Mouse (Mus musculus): ENCODE measurements at regions not wholly inside any gene's neighbourhood (a gene's known extent, or its start where the extent isn't known, plus 50 kb on each side); places are given as distances from the start of the nearest gene placed in this dataset.

- no peak for DNase-seq (ENCODE audit: low spot score in 2 of 2)
Measured at GRCm38 (mm10) chr5:18080761-18081160, 118.4 kb downstream of the Gnat3 start.

- DNase-seq (ENCODE audit: low spot score in 2 of 2) = no peak
Measured at GRCm38 (mm10) chr5:18082219-18082618, 119.9 kb downstream of the Gnat3 start.

GRCm38 (mm10) chr5:18083789-18084188, 121.4 kb downstream of the Gnat3 start:
- no peak for DNase-seq (ENCODE audit: low spot score in 2 of 2)

- DNase-seq (ENCODE audit: low spot score in 2 of 2) = no peak
Measured at GRCm38 (mm10) chr5:18085456-18085855, 123.1 kb downstream of the Gnat3 start.

- peak; percentile 13 to 15 for DNase-seq (ENCODE audit: low spot score in 2 of 2)
Measured at GRCm38 (mm10) chr5:18087919-18088445, 125.6 kb downstream of the Gnat3 start.

GRCm38 (mm10) chr5:18089956-18090355, 127.6 kb downstream of the Gnat3 start:
- DNase-seq (ENCODE audit: low spot score in 2 of 2) = no peak

GRCm38 (mm10) chr5:18114905-18115689, 152.7 kb downstream of the Gnat3 start:
- no peak for DNase-seq (ENCODE audit: low spot score in 2 of 2)

GRCm38 (mm10) chr5:18135794-18136678, 173.7 kb downstream of the Gnat3 start:
- DNase-seq (ENCODE audit: low spot score in 2 of 2) = no peak

GRCm38 (mm10) chr5:18137450-18138061, 175.2 kb downstream of the Gnat3 start:
- peak in 1 of 2 experiments; percentile 6 for DNase-seq (ENCODE audit: low spot score in 2 of 2)

GRCm38 (mm10) chr5:18152241-18152640, 189.9 kb downstream of the Gnat3 start:
- no peak for DNase-seq (ENCODE audit: low spot score in 2 of 2)

GRCm38 (mm10) chr5:18153703-18154102, 191.4 kb downstream of the Gnat3 start:
- DNase-seq (ENCODE audit: low spot score in 2 of 2) = no peak

GRCm38 (mm10) chr5:18163515-18163914, 196.6 kb downstream of the Gnai1 start:
- DNase-seq (ENCODE audit: low spot score in 2 of 2) = no peak

GRCm38 (mm10) chr5:18177810-18178209, 182.3 kb downstream of the Gnai1 start:
- no peak for DNase-seq (ENCODE audit: low spot score in 2 of 2)

GRCm38 (mm10) chr5:18211395-18212057, 148.6 kb downstream of the Gnai1 start:
- DNase-seq (ENCODE audit: low spot score in 2 of 2) = no peak
